Mouse (Mus musculus) hindbrain, embryonic 11.5 days (tissue): ENCODE results near the gene Chka. TPM values are rescaled to one million over a fixed set of nuclear protein-coding genes. Genes with fewer than 3 reads are reported as not detected.

Source experiments
- ATAC-seq: fragments of 200-750 bp; cut with Nextera tagmentation; 2 replicates; pipeline ENCODE4 v1.8.0; 2017; ENCODE audit warnings: mild to moderate bottlenecking, moderate TSS enrichment, moderate library complexity; ENCODE audit not compliant: low FRiP score
- DNase-seq: peaks from one replicate; pipeline ENCODE4 v3.0.0-alpha.2; 2015; ENCODE audit warnings: low spot score
- H3K27ac ChIP-seq: fragments of 300-500 bp; sonication (generic); 2 replicates; pipeline ENCODE4 v1.5.1; 2014; ENCODE audit warnings: mild to moderate bottlenecking, low read depth, low read length
- H3K27me3 ChIP-seq: fragments of 300-500 bp; sonication (generic); 2 replicates; pipeline ENCODE4 v1.6.1; 2014; ENCODE audit warnings: mild to moderate bottlenecking, low read length, moderate library complexity, mixed read lengths; ENCODE audit not compliant: control insufficient read depth, insufficient read depth
- H3K36me3 ChIP-seq: fragments of 300-500 bp; sonication (generic); 2 replicates; pipeline ENCODE4 v1.6.1; 2014; ENCODE audit warnings: mild to moderate bottlenecking, low read length, moderate library complexity, mixed read lengths; ENCODE audit not compliant: control insufficient read depth, insufficient read depth
- H3K4me1 ChIP-seq: fragments of 300-500 bp; sonication (generic); replicated peaks from 2 replicates; pipeline ENCODE4 v1.6.1; 2014; ENCODE audit warnings: low read length, mixed read lengths; ENCODE audit not compliant: control insufficient read depth, insufficient read depth
- H3K4me2 ChIP-seq: fragments of 300-500 bp; sonication (generic); replicated peaks from 2 replicates; pipeline ENCODE4 v1.6.1; 2014; ENCODE audit warnings: mild to moderate bottlenecking, low read depth, low read length
- H3K4me3 ChIP-seq: fragments of 300-500 bp; sonication (generic); 2 replicates; pipeline ENCODE4 v1.5.1; 2014; ENCODE audit warnings: low read depth, low read length
- H3K9ac ChIP-seq: fragments of 300-500 bp; sonication (generic); 2 replicates; pipeline ENCODE4 v1.6.1; 2014; ENCODE audit warnings: low read depth, low read length
- H3K9me3 ChIP-seq: fragments of 300-500 bp; sonication (generic); 2 replicates; pipeline ENCODE4 v1.6.1; 2016; ENCODE audit warnings: low read length; ENCODE audit not compliant: control insufficient read depth
- WGBS: fragments of 180-500 bp; shearing (Covaris S2); extraction: QIAGEN DNeasy Blood & Tissue Kit; methylation state at CpG from one replicate; pipeline ENCODE4 v1.1.7; 2014; 5-methylcytosine and 5-hydroxymethylcytosine counted together
- polyA plus RNA-seq: library from polyadenylated mRNA; unstranded; fragments of >200 nt; fragmentation: Nextera tagmentation; extraction: Ambion mirVana; gene quantifications from 2 replicates; pipeline ENCODE4 v1.2.1, GENCODE M21; 2014

Chka gene
- polyA plus RNA-seq, 1 experiment from 2014 or later = 63.7 TPM

GRCm38 (mm10) chr19:3890181-3890580 is 38.6 kb downstream of the Chka start:
- Histone ChIP-seq H3K4me2 (no peak overlapping the region), H3K9ac (no peak overlapping the region), H3K4me1 (no peaks in the 10 kb centered on the region; the same call in 1 of the 2 replicates), H3K36me3 (peaks cover 5% of the 10 kb centered on the region; the same call in 1 of the 2 replicates), H3K4me3 (no peak overlapping the region), H3K27me3 (no peaks in the 10 kb centered on the region), H3K9me3 (no peaks in the 10 kb centered on the region), H3K27ac (no peak overlapping the region)
- DNase-seq (peak; percentile 30), ATAC-seq (no peak)
- 87% methylated on average over 8 of the region's 8 CpGs for WGBS

GRCm38 (mm10) chr19:3893545-3894116 is 42.1 kb downstream of the Chka start:
- H3K27ac ChIP-seq = no peak overlapping the region
- H3K4me3 ChIP-seq = no peak overlapping the region
- WGBS = 92% methylated on average over 4 of the region's 4 CpGs
- H3K4me1 ChIP-seq = no peaks in the 10 kb centered on the region; the same call in 1 of the 2 replicates
- no peaks in the 10 kb centered on the region for H3K9me3 ChIP-seq
- ATAC-seq (no peak), DNase-seq (no peak)
- peaks cover 2% of the 10 kb centered on the region for H3K36me3 ChIP-seq
- no peak overlapping the region for H3K9ac ChIP-seq
- H3K27me3 ChIP-seq = no peaks in the 10 kb centered on the region
- no peak overlapping the region for H3K4me2 ChIP-seq

- Histone ChIP-seq H3K9ac (no peak overlapping the region), H3K4me1 (no peaks in the 10 kb centered on the region; the same call in 1 of the 2 replicates), H3K27ac (no peak overlapping the region), H3K36me3 (peaks cover 2% of the 10 kb centered on the region), H3K4me3 (no peak overlapping the region), H3K9me3 (no peaks in the 10 kb centered on the region), H3K4me2 (no peak overlapping the region), H3K27me3 (no peaks in the 10 kb centered on the region)
- WGBS = 89% methylated on average over 2 of the region's 2 CpGs
- DNase-seq = no peak
- ATAC-seq = no peak
These were observed 42.7 kb downstream of the Chka start for GRCm38 (mm10) chr19:3894294-3894693.

- H3K4me1 ChIP-seq = no peaks in the 10 kb centered on the region; the same call in 1 of the 2 replicates
- H3K4me2 ChIP-seq = no peak overlapping the region
- H3K9me3 ChIP-seq = no peaks in the 10 kb centered on the region
- no peak overlapping the region for H3K9ac ChIP-seq
- peak overlapping the region; percentile 71 for H3K27ac ChIP-seq
- peaks cover 2% of the 10 kb centered on the region for H3K36me3 ChIP-seq
- no peak overlapping the region for H3K4me3 ChIP-seq
- ATAC-seq (peak; percentile 82), DNase-seq (peak; percentile 40)
- 32% methylated on average over 3 of the region's 3 CpGs for WGBS
- H3K27me3 ChIP-seq = no peaks in the 10 kb centered on the region
These were observed 43.6 kb downstream of the Chka start for GRCm38 (mm10) chr19:3895171-3895631.

GRCm38 (mm10) chr19:3896208-3896607 is 44.6 kb downstream of the Chka start:
- H3K4me3 ChIP-seq = no peak overlapping the region
- no peak overlapping the region for H3K4me2 ChIP-seq
- H3K4me1 ChIP-seq = no peaks in the 10 kb centered on the region; the same call in 1 of the 2 replicates
- peak overlapping the region; percentile 71 for H3K27ac ChIP-seq
- WGBS = 92% methylated on average over 10 of the region's 10 CpGs
- no peaks in the 10 kb centered on the region; the same call in 1 of the 2 replicates for H3K36me3 ChIP-seq
- H3K27me3 ChIP-seq = no peaks in the 10 kb centered on the region
- no peak for DNase-seq
- ATAC-seq = no peak
- no peak overlapping the region for H3K9ac ChIP-seq
- no peaks in the 10 kb centered on the region for H3K9me3 ChIP-seq

GRCm38 (mm10) chr19:3897557-3897956 is 46.0 kb downstream of the Chka start:
- no peak for DNase-seq

GRCm38 (mm10) chr19:3898952-3899351 is 47.4 kb downstream of the Chka start:
- no peaks in the 10 kb centered on the region for H3K27me3 ChIP-seq
- ATAC-seq (no peak), DNase-seq (no peak)
- 79% methylated on average over 7 of the region's 7 CpGs for WGBS
- H3K36me3 ChIP-seq = no peaks in the 10 kb centered on the region; the same call in 1 of the 2 replicates
- no peak overlapping the region for H3K27ac ChIP-seq
- no peaks in the 10 kb centered on the region for H3K9me3 ChIP-seq
- H3K4me1 ChIP-seq = no peaks in the 10 kb centered on the region; the same call in 1 of the 2 replicates
- H3K9ac ChIP-seq = no peak overlapping the region
- no peak overlapping the region for H3K4me2 ChIP-seq
- H3K4me3 ChIP-seq = no peak overlapping the region

More at GRCm38 (mm10) chr19:3897557-3897956, 46.0 kb downstream of the Chka start:
- H3K4me3 ChIP-seq = no peak overlapping the region
- WGBS = 98% methylated on average over 5 of the region's 5 CpGs
- H3K27ac ChIP-seq = no peak overlapping the region
- H3K27me3 ChIP-seq = no peaks in the 10 kb centered on the region
- no peak for ATAC-seq
- H3K9ac ChIP-seq = no peak overlapping the region
- H3K9me3 ChIP-seq = no peaks in the 10 kb centered on the region
- H3K36me3 ChIP-seq = no peaks in the 10 kb centered on the region; the same call in 1 of the 2 replicates
- no peak overlapping the region for H3K4me2 ChIP-seq
- H3K4me1 ChIP-seq = no peaks in the 10 kb centered on the region; the same call in 1 of the 2 replicates

- Histone ChIP-seq H3K4me1 (no peaks in the 10 kb centered on the region; the same call in 1 of the 2 replicates), H3K9me3 (no peaks in the 10 kb centered on the region), H3K27ac (no peak overlapping the region), H3K4me2 (no peak overlapping the region), H3K9ac (no peak overlapping the region), H3K4me3 (no peak overlapping the region), H3K27me3 (no peaks in the 10 kb centered on the region), H3K36me3 (no peaks in the 10 kb centered on the region; the same call in 1 of the 2 replicates)
- DNase-seq (no peak), ATAC-seq (no peak)
- WGBS = 98% methylated on average over 4 of the region's 4 CpGs
These were observed 48.0 kb downstream of the Chka start for GRCm38 (mm10) chr19:3899618-3900017.

- Histone ChIP-seq H3K36me3 (no peaks in the 10 kb centered on the region), H3K27ac (no peak overlapping the region), H3K9ac (no peak overlapping the region), H3K4me2 (no peak overlapping the region), H3K4me1 (peaks cover 9% of the 10 kb centered on the region), H3K27me3 (0 out of 2 replicates have a peak, but pooled peaks cover 2% of the 10 kb centered on the region), H3K9me3 (no peaks in the 10 kb centered on the region), H3K4me3 (no peak overlapping the region)
- DNase-seq (no peak), ATAC-seq (no peak)
- 83% methylated on average over 12 of the region's 12 CpGs for WGBS
These were observed 51.4 kb downstream of the Chka start for GRCm38 (mm10) chr19:3902966-3903365.
